Mouse (Mus musculus): ENCODE results near the gene Mvp. TPM values are rescaled to one million over a fixed set of nuclear protein-coding genes. Genes with fewer than 3 reads are reported as not detected.

Gene Mvp
- polyA plus RNA-seq, 1 experiment: 64.9 TPM

DNA sequence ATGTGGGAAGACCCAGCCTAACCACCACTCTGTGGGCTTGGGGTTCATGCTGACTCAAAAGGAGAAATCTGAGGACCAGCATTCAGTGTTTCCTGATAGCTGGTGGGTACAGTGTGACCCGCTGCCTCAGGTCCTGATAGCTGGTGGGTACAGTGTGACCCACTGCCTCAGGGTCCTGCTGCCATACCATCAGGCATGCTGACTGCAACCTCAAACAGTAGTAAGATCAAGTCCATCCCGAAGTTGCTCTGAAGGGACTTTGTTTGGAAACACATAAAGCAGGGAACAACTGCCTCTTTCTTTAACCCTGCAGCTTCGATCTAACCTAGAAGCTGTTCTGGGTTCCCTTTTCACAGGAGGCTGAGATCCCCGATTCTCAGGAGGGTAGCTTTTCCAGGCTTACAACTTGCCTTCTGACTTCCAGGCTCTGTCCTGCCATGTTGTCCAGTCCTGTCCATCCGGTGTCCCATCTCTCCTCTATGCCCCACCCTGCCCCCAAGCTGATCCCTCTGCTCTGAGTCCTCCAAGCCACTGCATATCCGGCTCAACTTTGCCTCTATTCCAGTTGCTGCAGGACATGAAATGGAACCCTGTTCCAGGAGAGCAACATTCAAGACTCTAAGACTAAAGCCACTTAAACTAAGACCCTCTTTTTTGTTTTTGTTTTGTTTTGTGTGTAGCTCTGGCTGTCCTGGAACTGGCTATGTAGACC is 7.0 kb downstream of the Mvp start:
- 95% methylated on average over 6 of the region's 6 CpGs for WGBS
- Histone ChIP-seq H3K4me1 (replicated peaks; ENCODE audit: control insufficient read depth, insufficient read depth, low read length) (peaks cover 5% of the 10 kb centered on the region; the same call in 1 of the 2 replicates), H3K27ac (ENCODE audit: control insufficient read depth, insufficient read depth, low read length) (no peak overlapping the region), H3K4me3 (ENCODE audit: control insufficient read depth, insufficient read depth, low read length) (no peak overlapping the region), H3K27me3 (ENCODE audit: control insufficient read depth, insufficient read depth, low read length) (no peaks in the 10 kb centered on the region), H3K36me3 (ENCODE audit: control insufficient read depth, insufficient read depth, low read length) (no peaks in the 10 kb centered on the region)
- TF ChIP-seq CTCF (IDR thresholded peaks at IDR 0.05; ENCODE audit: borderline replicate concordance, control insufficient read depth, extremely low read depth, insufficient read depth, low read length, poor library complexity): no peak
- TF ChIP-seq POLR2A (IDR thresholded peaks at IDR 0.05; ENCODE audit: control insufficient read depth, extremely low read depth, insufficient read depth, low read length, poor library complexity): no peak
- DNase-seq: no peak

DNA sequence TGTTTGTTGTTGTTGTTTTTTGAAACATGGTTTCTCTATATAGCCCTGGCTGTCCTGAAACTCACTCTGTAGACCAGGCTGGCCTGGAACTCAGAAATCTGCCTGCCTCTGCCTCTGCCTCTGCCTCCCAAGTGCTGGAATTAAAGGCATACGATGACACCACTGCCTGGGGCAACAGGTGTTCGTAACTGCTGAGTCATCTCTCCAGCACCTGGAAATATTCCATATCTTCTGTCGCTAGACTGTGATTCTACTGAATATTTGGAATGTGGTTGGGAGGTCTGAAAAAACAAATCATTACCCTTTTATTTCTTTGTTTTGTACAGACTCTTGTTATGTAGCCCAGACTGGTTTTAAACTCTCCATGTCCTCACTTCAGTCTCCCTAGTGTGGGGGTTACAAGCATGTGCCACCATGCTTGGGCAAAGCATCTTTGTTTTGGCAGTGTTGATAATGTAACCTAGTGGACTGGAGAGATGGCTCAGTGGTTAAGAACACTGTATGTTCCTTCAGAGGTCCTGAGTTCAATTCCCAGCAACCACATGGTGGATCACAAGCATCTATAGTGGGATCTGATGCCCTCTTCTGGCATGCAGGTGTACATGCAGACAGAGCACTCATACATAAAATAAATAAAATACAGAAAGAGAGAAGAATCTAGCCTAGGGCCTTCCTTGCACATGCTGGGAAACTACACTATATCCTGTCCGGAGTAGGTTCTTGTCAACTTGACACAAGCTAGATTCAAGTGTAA is 10.1 kb downstream of the Mvp start:
- H3K36me3 ChIP-seq (ENCODE audit: control insufficient read depth, insufficient read depth, low read length): no peaks in the 10 kb centered on the region
- peaks cover 10% of the 10 kb centered on the region; the same call in 1 of the 2 replicates for H3K4me1 ChIP-seq (replicated peaks; ENCODE audit: control insufficient read depth, insufficient read depth, low read length)
- no peak for DNase-seq
- H3K27me3 ChIP-seq (ENCODE audit: control insufficient read depth, insufficient read depth, low read length): no peaks in the 10 kb centered on the region
- 92% methylated on average over 4 of the region's 4 CpGs for WGBS
- no peak overlapping the region for H3K4me3 ChIP-seq (ENCODE audit: control insufficient read depth, insufficient read depth, low read length)
- TF ChIP-seq CTCF (IDR thresholded peaks at IDR 0.05; ENCODE audit: borderline replicate concordance, control insufficient read depth, extremely low read depth, insufficient read depth, low read length, poor library complexity) (no peak), POLR2A (IDR thresholded peaks at IDR 0.05; ENCODE audit: control insufficient read depth, extremely low read depth, insufficient read depth, low read length, poor library complexity) (no peak)
- H3K27ac ChIP-seq (ENCODE audit: control insufficient read depth, insufficient read depth, low read length): no peak overlapping the region

DNA sequence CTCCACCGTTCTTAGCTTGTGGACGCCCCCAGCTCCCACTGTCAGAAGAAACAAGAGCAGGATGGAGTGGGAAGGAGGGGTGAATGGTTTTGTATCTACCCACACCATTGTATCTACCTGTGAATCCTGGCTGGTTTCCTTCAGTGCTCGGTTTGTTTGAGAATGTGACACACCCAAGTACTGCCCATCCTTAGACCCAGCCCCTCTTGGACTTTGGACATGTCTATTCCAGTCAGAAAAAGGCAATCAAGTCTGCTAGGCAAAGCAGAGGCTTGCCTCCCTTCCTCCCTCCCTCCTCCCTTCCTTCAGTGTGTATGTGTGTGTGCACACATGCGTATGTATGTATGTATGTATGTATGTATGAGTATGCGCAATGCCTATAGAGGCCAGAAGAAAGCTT is 10.8 kb downstream of the Mvp start:
- H3K27me3 ChIP-seq (ENCODE audit: control insufficient read depth, insufficient read depth, low read length): no peaks in the 10 kb centered on the region
- TF ChIP-seq POLR2A (IDR thresholded peaks at IDR 0.05; ENCODE audit: control insufficient read depth, extremely low read depth, insufficient read depth, low read length, poor library complexity): no peak
- no peak for TF ChIP-seq CTCF (IDR thresholded peaks at IDR 0.05; ENCODE audit: borderline replicate concordance, control insufficient read depth, extremely low read depth, insufficient read depth, low read length, poor library complexity)
- no peak overlapping the region for H3K27ac ChIP-seq (ENCODE audit: control insufficient read depth, insufficient read depth, low read length)
- no peaks in the 10 kb centered on the region for H3K36me3 ChIP-seq (ENCODE audit: control insufficient read depth, insufficient read depth, low read length)
- 93% methylated on average over 5 of the region's 5 CpGs for WGBS
- peaks cover 7% of the 10 kb centered on the region; the same call in 1 of the 2 replicates for H3K4me1 ChIP-seq (replicated peaks; ENCODE audit: control insufficient read depth, insufficient read depth, low read length)
- DNase-seq: no peak
- no peak overlapping the region for H3K4me3 ChIP-seq (ENCODE audit: control insufficient read depth, insufficient read depth, low read length)

DNA sequence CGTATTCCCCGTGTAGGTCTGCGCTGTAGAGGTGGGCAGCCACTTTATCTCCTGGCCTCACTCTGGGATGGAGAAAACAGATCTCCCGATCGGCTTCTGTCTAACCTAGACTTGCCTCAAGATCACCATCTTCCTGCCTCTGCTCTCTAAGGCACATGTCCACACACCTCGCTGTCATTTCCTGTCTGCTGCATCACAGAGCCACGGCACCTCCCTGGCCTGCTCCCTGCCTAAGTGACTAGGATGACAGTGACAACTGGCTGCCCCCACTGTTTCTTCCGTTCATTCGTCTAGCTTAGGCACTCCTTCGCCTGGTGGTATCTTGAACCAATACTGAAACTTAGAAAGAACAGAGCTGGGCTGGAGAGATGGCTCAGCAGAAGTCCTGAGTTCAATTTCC is 14.9 kb downstream of the Mvp start:
- DNase-seq: no peak
- Histone ChIP-seq H3K4me3 (ENCODE audit: control insufficient read depth, insufficient read depth, low read length) (no peak overlapping the region), H3K4me1 (replicated peaks; ENCODE audit: control insufficient read depth, insufficient read depth, low read length) (peaks cover 5% of the 10 kb centered on the region; the same call in 1 of the 2 replicates), H3K36me3 (ENCODE audit: control insufficient read depth, insufficient read depth, low read length) (no peaks in the 10 kb centered on the region; the same call in 1 of the 2 replicates), H3K27me3 (ENCODE audit: control insufficient read depth, insufficient read depth, low read length) (no peaks in the 10 kb centered on the region), H3K27ac (ENCODE audit: control insufficient read depth, insufficient read depth, low read length) (no peak overlapping the region)
- WGBS: 70% methylated on average over 10 of the region's 10 CpGs
- TF ChIP-seq POLR2A (IDR thresholded peaks at IDR 0.05; ENCODE audit: control insufficient read depth, extremely low read depth, insufficient read depth, low read length, poor library complexity) (no peak), CTCF (IDR thresholded peaks at IDR 0.05; ENCODE audit: borderline replicate concordance, control insufficient read depth, extremely low read depth, insufficient read depth, low read length, poor library complexity) (no peak)

DNA sequence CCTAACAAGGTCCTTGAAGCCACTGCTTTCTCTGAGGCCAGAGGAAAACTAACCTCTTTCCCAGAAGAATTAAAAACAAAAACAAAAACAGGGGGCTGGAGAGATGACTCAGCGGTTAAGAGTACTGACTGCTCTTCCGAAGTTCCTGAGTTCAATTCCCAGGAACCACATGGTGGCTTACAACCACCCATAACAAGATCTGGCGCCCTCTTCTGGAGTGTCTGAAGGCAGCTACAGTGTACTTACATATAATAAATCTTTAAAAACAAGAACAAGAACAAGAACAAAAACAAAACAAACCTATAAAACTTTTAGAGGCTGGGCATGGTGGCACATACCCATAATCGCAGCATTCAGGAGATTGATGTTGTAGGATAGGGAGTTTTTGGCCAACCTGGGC is 18.0 kb downstream of the Mvp start:
- DNase-seq: no peak
- Histone ChIP-seq H3K27ac (ENCODE audit: control insufficient read depth, insufficient read depth, low read length) (no peak overlapping the region), H3K36me3 (ENCODE audit: control insufficient read depth, insufficient read depth, low read length) (no peaks in the 10 kb centered on the region; the same call in 1 of the 2 replicates), H3K4me3 (ENCODE audit: control insufficient read depth, insufficient read depth, low read length) (no peak overlapping the region), H3K4me1 (replicated peaks; ENCODE audit: control insufficient read depth, insufficient read depth, low read length) (peaks cover 5% of the 10 kb centered on the region; the same call in 1 of the 2 replicates), H3K27me3 (ENCODE audit: control insufficient read depth, insufficient read depth, low read length) (no peaks in the 10 kb centered on the region)
- 87% methylated on average over 4 of the region's 4 CpGs for WGBS
- TF ChIP-seq POLR2A (IDR thresholded peaks at IDR 0.05; ENCODE audit: control insufficient read depth, extremely low read depth, insufficient read depth, low read length, poor library complexity) (no peak), CTCF (IDR thresholded peaks at IDR 0.05; ENCODE audit: borderline replicate concordance, control insufficient read depth, extremely low read depth, insufficient read depth, low read length, poor library complexity) (no peak)

DNA sequence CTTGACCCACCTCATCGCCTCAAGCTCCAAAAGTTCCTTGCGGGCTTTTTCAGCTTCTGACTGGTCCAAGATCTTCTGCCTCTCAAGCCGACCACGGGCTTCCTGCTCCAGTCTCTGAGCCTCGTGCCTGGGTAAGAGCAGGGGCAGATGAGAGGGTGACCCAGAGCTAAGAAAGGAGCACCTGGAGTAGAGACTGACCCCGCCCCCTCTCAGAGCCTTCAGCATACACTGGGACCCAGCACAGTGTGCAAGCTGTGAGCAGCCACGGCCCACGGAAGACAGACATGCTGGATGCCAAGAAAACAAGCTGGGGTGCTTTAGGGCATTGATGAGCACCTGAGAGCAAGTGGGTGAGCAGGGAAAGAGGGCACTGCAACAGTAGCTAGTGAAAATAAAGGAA is 25.6 kb downstream of the Mvp start:
- 71% methylated on average over 8 of the region's 8 CpGs for WGBS
- TF ChIP-seq CTCF (IDR thresholded peaks at IDR 0.05; ENCODE audit: borderline replicate concordance, control insufficient read depth, extremely low read depth, insufficient read depth, low read length, poor library complexity): no peak
- TF ChIP-seq POLR2A (IDR thresholded peaks at IDR 0.05; ENCODE audit: control insufficient read depth, extremely low read depth, insufficient read depth, low read length, poor library complexity): no peak
- H3K27me3 ChIP-seq (ENCODE audit: control insufficient read depth, insufficient read depth, low read length): no peaks in the 10 kb centered on the region
- H3K4me1 ChIP-seq (replicated peaks; ENCODE audit: control insufficient read depth, insufficient read depth, low read length): peaks cover 7% of the 10 kb centered on the region
- H3K36me3 ChIP-seq (ENCODE audit: control insufficient read depth, insufficient read depth, low read length): no peaks in the 10 kb centered on the region
- no peak overlapping the region for H3K27ac ChIP-seq (ENCODE audit: control insufficient read depth, insufficient read depth, low read length)
- DNase-seq: no peak
- no peak overlapping the region for H3K4me3 ChIP-seq (ENCODE audit: control insufficient read depth, insufficient read depth, low read length)
